Mouse (Mus musculus): ENCODE data around the gene Nipsnap1.

Nipsnap1 gene

DNA sequence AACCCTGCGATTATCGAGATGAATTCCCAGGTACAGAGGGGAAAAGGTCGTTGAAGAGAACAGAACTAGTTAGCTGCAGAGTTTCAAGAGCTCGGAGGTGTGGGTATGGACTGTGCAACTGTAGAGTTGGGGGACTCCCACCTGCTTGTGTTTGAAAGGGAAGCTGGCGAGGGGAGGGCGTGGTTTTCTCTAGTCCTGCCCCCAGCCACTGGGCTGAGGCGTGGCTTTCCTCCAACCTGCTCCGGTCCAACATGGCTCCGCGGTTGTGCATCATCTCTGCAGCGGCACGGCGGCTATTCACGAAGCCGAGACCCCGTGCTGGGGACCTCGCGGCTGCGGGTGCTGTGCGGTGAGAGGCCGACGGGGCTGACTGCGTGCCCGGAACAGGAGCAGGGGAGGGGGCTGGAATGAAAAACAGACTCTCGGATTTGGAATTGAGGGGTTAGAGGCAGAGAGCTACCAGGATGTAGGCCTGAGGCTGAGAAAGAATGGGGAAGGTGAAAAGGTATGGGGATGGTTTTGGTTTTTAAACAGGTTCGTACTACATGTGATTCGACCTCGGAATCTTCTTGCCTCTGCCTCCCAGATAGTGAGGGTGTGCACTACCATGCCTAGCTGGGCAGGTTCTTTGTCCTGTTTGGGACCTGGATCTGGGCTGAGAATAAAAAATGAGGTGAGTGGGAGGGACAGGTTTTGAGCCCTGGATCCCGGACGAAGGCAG, at the start of gene Nipsnap1:
Gene Nipsnap1 (plus strand): TSS at position 197 of the 721 bp plus-strand sequence.
- DNase-seq: peak; percentile 82

DNA sequence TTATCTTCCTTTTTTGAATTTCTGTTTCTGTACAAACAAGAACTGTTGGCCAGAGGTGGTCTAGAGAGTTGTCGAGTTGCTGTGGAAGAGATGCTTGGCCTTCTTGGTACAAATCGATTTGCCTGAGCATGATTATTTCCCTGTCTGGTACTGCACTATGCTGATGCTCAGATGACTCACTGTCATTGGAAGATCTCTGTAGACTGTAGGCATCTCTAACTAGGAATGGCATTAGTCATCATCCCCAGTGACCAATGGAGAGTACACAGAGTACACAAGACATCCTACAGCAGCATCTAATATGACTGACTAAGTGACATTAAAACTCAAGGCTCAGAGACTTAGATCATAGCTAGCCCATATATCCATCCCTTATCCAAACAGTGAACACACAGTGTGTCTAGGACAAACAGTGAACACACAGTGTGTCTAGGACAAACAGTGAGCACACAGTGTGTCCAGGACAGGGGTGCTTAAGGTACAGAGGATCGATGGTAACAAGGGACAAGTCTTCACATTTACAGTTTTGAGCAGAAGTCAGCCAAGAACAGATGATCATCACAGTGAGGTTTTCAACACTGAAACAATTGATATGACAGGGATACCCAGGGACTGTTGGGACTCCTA, 47.5 kb upstream of the Nipsnap1 start:
- DNase-seq: no peak

DNA sequence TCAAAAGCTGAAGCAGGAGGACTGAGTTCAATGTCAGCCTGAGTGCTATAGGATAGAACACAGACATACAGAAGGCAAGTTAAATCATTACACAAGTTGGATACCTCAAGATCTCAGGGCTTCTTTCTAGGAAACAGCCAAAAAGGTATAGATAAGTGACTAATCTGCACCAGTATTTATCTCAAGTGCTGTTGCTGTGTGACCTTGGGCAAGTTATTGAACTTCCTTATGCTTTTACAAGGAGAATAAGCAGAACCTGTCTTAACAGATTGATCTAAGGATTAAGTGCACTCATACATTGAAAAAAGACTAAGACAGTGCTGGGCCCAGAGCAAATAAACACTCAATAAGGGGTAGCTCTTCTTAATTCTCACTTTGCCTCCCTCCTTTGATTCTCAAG, 46.4 kb upstream of the Nipsnap1 start:
- DNase-seq: no peak

DNA sequence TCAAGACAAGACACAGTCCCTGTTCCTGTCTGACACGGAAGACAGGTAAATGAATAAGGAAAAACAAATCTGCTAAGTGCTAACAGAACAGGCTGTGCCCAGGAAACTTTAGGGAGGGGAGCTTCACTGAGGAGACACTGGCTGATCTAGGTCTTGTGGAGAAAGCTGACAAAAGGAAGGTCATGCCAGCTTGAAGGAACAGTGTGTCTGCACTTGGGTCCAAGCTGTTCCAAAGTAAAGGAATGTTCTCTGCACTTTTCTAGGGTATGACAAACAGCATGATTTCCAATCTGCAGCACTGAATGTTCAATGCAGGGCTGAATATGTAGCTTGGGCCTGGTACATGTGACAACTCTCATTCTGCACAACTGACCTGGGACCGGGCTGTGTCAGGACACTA, 45.8 kb upstream of the Nipsnap1 start:
- DNase-seq: no peak

DNA sequence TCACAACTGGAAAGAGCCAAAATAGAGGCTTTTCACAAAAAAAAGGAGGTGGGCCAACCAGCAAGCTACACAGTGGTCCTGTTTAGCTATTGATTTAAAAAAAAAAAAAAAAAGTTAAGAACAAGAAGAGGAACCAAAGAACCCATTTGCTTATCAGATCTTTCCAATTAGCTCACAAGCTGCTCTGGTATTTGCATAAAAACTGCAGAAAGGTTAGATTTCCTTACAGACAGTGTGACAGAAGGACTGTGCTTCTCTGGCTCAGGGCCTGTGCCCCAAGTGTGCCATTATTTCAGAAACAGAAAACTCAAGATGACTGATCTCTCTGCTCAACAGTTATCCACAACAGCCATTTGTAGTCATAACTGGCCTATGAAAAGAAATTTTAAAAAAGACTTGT, 42.7 kb upstream of the Nipsnap1 start:
- no peak for DNase-seq

DNA sequence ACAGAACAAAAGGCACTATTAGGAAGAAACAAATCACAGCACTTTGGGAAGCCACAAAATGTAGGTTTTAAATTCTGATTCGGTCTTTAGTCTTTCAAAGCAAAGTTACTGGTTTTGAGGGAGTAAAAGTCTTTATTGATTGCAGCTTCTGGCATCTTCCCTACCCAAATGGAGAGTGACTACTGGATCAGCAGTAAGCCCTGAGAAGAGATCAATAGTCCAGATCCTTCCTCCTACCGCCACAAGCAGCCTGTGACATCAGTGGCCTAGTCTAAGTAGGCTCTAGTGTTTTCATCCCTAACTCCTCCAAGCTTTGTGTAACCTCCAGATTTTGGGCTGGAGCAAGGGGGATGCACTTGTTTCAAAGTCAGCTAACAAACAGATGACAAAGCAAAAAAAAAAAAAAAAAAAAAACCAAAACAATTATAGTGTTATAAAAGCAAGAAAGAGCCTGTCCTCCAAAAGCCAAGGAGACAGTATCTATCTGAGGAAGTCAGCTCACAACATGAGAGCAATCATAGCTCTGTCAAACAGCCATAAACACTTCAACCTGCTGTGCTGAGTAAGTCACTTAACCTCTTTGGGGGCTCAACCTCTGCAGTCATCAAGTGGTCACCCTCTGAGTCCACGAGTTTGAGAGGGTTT, 40.3 kb upstream of the Nipsnap1 start:
- no peak for DNase-seq

DNA sequence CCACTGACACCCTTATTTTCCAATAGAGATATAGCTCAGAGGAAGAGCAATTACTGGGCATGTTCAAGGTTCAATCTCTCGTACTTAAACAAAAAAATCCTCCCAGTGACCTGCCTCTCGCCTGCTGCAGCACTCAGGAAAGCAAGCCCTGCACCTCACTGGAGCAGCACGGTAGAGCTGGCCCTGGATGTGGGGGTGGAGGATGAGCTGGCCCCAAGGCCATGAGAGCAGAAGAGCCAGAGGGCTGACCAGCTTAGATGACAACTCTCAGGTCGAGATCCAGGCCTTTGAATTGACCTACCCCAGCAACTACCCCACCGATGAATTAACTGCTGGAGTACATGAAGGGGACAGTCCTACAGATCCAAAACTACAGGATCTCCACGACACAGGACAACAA, 38.3 kb upstream of the Nipsnap1 start:
- no peak for DNase-seq

DNA sequence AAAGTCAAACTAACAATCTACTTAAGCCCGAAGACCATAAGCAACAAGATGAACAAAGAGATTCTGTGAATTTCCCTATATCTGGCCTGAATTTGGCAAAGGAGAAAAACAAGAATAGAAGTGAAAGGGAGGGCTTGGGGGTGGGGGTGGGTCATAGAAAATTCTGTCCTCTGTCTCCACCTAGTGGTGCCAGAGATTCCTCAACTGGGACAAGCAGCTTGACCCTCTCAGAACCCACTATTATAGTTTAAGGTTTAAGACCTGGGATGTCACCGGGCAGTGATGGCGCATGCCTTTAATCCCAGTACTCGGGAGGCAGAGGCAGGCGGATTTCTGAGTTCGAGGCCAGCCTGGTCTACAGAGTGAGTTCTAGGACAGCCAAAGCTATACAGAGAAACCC, 37.0 kb upstream of the Nipsnap1 start:
- DNase-seq: no peak

DNA sequence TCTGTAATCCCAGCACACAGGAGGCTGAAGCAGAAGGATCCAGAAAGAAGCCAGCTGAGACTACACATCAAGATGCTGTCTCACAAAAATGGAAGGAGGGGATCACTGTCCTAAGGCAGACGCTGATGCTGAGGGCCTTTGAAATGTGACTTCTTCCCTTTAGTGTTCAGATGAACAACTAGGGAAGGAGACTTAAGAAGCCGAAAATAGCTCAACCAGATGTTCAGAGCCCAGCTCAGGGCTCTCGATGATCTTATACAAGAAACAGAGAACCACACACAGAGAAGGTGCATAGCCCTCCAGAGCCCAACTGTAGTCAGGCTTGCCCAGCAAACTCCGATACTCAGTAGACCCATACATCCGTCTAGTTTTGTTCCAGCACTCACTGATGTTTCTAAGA, 36.4 kb upstream of the Nipsnap1 start:
- DNase-seq: no peak

DNA sequence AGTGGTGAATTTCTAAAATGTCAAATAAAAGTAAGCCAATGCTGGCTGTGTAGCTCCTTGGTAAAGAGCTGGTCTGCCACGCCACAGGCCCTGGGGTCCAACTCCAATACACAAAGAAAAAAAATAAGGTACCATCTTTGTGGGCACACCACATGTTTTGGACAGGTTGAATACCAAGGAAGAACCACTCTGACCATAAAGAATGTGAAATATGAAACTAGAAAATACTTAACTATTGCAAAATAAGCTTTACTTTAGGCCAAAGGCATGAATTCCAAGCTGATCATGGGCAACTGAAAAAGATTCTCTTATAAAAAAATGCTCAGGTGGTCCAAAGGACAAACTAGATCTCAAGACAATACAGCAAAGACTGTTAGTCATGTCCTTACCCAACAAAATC, 35.5 kb upstream of the Nipsnap1 start:
- no peak for DNase-seq

DNA sequence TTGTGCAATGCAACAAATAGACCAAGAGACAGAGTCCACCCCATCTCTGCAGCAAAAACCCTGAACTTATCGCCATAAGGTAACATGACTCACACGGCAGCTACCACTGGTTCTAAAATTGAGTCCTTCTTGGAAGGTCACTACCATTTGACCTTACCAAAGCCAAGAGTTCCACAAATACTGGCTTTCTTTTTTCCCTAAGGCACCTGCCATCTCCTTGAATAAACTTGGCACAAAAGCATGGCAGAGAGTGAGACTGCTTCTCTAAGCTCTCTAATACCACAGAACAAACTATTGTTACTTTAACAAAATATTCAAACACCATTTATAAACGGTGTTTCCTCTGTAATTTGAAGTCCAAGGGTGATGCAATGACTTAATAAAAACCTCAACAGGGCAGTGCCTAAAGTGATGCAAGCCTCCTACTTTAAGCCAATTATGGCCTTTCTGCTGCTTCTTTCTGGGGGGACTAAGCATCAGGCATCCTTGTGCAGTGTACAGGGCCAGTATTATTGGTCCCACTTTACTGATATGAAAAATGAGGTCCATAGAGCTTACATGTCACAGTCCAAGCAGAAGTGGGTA, 32.7 kb upstream of the Nipsnap1 start:
- DNase-seq: no peak

DNA sequence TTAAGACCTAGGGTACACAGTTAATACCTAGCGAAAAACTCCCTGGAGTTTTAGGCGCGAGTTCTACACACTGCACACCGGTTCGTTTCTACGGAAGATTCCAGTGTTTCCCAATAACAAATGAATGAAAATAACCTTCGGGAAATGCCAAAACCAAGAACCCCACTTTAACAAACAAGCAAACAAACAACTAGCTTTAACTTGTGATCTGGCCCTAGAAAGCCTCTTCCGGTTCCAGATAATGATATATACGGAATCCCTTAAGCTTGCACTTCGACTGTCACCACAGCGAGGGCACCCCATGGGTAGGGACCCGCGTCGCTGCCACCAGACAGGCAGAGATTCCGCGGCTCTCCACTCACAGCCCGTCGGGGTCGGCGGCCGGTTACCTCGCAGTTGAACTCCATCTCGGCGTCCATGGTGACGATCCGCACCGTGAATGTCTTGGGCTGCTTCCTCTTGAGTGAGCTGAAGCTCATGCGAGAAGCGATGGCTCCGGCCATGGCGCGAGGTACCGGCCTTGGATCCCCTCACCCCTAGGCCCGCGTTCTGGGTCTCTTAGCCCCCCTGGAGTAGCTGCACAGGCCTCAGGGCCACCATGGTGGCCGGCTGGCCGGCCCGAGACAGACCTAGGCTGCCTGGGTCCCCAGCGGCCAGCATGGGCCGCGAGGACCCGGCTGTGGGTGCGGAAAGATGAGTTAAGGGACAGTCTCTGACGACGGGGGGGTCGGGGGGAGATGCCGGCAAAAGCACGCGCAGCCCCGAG, 25.1 kb upstream of the Nipsnap1 start:
- DNase-seq: peak; percentile 53

DNA sequence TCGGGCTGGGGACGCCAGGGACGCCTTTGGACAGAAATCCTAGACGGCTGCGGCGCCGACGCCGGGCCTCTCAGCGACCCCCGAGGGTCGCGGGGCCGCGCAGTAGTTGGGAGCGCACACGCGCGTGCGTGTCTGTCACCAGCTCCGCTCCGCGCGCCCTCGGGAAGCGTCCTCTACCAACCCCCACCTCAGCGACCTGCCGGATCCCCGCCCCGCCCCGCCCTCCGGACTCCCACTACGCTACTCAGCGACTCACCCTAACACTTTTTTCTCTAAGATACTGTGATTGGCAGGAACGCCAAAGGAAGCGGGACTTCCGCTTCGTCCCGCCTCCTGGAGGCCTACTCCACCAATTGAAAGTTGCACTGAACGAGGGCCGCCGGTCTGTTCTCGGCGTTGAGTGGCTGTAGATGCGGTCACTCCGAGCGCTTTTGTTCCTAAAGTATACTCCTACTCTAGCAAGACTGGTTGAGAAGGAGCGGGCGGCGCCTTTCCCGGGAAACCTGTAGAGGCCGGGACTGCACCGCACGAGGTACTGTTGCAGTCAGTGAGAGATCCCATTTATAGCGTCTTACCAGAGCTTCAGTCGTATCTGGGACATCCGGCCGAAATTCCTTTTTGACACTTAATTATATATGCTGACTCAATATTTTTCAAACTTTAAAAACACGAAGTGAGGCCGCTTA, 24.4 kb upstream of the Nipsnap1 start, which contains the start of gene Nf2:
Gene Nf2 (minus strand): TSS at position 279 of the 686 bp plus-strand sequence.
- DNase-seq: peak; percentile 99

DNA sequence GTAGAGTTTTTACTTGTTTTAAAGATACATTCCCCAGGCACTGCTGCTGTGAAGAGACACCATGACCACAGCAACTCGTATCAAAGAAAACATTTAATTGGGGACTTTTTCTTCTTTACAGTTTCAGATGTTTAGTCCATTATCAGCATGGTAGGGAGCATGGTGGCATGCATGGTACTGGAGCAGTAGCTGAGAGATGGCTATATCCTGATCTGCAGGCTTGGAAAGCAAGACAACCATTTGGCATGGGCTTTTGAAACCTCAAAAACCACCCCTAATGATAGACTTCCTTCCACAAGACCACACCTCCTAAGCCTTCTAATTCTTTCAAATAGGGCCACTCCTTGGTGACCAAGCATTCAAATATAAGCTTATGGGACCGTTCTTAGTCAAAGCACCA, 23.3 kb upstream of the Nipsnap1 start:
- no peak for DNase-seq

DNA sequence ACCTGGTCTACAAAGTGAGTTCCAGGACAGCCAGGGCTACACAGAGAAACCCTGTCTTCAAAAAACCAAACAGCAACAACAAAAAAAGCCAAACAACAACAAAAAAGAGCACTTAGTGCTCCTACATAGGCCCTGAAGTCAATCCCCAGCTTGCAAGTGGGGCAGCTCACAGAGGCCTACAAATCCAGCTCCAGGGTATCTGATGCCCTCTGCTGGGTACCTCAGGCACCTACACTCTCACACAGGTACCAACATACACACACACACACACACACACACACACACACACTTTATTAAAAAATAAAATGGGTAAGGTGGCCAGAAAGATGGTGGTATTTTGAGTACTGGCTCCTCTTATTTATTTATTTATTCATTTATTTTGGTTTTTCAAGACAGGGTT, 20.7 kb upstream of the Nipsnap1 start:
- DNase-seq: no peak

DNA sequence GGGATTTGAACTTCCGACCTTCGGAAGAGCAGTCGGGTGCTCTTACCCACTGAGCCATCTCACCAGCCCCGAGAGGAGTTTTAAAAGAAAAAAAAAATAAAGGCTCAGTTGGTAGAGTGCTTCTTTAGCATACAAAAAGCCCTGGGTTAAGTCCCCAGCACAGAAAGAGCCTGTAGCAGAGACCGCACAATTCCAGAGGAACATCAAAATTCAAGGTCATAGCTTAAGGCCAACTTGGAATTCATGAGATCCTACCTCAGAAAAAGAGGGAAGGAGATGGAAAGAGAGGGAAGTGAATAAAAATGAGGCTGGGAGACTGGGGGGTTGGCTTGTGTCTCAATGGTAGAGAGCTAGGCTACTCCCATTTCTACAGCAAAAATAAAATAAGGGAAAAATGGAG, 19.6 kb upstream of the Nipsnap1 start:
- no peak for DNase-seq

DNA sequence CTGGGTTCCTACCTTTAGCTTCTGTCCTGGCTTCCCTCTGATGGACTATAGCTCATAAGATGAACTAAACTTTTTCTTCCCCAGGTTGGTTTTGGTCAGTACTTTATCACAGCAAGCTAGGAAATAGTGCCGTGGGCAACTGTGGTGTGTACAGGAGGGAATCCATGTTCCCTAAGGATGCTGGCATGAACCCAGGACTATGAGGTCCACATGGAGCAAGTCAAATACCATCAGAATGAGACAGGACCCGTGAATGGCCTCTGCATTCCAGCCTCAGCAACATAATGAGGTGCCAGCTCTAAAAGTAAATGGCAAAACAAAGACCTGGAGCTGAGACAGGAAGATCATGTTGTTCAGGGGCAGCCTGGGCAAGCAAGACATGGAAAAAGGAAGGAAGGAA, 15.3 kb upstream of the Nipsnap1 start:
- no peak for DNase-seq

DNA sequence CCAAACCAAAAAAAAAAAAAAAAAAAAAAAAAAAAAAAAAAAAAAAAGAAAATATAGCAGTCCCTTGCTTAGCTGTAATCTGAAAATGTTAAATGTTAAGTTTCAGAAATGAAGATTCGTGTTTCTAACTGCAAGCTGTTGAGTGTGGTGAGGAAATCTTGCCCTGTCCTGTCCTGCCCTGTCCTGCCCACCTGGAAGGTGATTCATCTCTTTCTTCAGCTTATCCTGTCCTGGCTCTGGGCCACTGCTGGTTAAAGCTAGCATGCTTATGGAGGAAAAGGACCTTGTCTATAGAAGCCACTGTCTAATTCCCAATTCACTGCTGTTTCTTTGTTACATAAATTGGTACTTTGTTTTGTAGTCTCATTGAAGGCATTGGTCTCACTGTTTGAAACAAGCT, 12.8 kb upstream of the Nipsnap1 start:
- no peak for DNase-seq

DNA sequence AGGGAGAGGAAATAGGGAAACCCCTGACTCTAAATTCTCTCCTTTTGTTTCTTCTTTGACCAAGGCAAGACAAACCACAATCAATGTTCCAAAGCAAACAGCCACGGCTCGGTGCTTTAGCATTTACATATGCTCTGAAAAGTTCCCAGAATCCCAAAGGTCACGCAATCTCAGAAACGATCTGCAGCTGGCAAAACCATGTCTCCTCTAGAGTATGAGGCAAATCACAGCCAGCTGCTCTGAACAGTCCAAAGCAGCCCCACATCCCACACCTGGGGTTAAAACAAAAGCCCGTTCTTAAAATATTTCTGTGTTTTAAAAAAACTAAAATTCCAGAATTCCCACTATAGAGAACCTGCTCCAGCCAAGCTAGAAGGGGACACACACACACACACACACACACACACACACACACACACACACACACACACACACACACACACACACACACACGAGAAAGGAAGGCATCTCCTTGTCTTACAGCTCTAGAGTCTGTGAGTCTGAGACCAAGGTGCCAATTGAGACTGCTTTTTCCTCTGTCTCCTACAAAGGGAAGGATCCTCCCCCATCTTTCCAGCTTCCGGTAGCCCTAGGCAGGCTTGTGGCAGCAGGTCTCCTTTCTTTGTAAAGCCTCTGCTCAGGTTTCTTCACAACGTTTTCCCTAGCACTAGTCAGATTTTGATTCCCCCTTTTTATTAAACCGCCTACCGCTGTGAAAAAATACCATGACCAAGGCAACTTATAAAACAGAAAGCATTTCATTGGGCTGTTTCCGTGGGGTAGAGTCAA, 11.7 kb upstream of the Nipsnap1 start:
- no peak for DNase-seq

DNA sequence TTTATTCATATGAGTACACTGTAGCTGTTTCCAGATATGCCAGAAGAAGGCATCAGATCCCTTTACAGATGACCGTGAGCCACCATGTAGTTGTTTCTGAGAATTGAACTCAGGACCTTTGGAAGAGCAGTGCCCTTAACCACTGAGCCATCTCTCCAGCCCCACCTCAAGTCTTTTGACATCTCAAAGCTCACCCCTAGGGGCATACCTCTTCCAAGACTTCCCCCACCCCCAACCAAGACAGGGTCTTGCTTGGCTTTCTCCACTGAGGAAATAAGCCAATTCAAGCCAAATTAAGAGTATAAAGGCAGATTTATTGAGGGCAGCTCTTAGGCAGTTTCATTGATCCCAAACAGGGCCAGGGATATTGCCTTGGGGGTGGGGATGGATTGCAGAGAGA, 11.0 kb upstream of the Nipsnap1 start:
- no peak for DNase-seq

DNA sequence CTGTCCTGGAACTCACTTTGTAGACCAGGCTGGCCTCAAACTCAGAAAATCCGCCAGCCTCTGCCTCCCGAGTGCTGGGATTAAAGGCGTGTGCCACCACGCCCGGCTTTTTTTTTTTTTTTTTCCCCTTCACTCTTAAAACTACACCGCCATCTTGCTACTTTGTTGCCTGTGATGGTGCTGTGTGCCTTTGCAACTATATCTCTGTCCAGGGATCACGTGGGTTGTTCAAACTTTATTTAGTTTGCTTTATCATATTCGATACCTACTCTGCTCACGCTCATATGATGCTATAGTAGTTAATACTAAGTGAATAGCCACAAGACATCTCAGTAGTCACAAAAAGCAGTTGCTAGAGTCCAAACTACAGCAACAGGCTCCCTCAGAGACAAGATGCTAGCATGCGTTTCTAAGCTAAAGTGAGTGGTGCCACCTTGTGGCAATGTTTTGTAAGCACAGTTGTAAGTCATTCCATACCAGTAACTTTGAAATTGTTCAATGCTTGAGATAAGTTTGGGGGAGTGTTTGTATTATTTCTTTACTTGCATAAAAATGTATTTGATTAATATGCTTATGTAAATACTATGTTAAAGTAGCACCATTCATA, 8.0 kb upstream of the Nipsnap1 start:
- DNase-seq: peak; percentile 42
